Mouse (Mus musculus) heart, embryonic 16.5 days (tissue): ENCODE results near the gene Ostn. TPM values are rescaled to one million over a fixed set of nuclear protein-coding genes. Genes with fewer than 3 reads are reported as not detected.

Experiments
- ATAC-seq: fragments of 200-750 bp; cut with Nextera tagmentation; replicated peaks from 2 replicates; pipeline ENCODE4 v1.8.0; 2017; ENCODE audit warnings: moderate number of reproducible peaks; ENCODE audit not compliant: insufficient read depth, low FRiP score; ENCODE audit errors: extremely low read depth
- H3K27ac ChIP-seq: fragments of 300-500 bp; sonication (generic); 2 replicates; pipeline ENCODE4 v1.5.1; 2014; ENCODE audit warnings: mild to moderate bottlenecking, low read length, control low read depth, moderate library complexity
- H3K27me3 ChIP-seq: fragments of 300-500 bp; sonication (generic); 2 replicates; pipeline ENCODE4 v1.6.1; 2014; ENCODE audit warnings: low read length, mixed read lengths; ENCODE audit not compliant: control insufficient read depth, insufficient read depth
- H3K36me3 ChIP-seq: fragments of 300-500 bp; sonication (generic); 2 replicates; pipeline ENCODE4 v1.6.1; 2014; ENCODE audit not compliant: control insufficient read depth, insufficient read depth
- H3K4me1 ChIP-seq: fragments of 300-500 bp; sonication (generic); 2 replicates; pipeline ENCODE4 v1.6.1; 2014; ENCODE audit warnings: low read length, mixed read lengths; ENCODE audit not compliant: control insufficient read depth, insufficient read depth
- H3K4me2 ChIP-seq: fragments of 300-500 bp; sonication (generic); 2 replicates; pipeline ENCODE4 v1.6.1; 2014; ENCODE audit warnings: low read depth, mild to moderate bottlenecking, control low read depth, low read length
- H3K4me3 ChIP-seq: fragments of 300-500 bp; sonication (generic); 2 replicates; pipeline ENCODE4 v1.5.1; 2014; ENCODE audit warnings: mild to moderate bottlenecking, control low read depth, low read length
- H3K9ac ChIP-seq: fragments of 300-500 bp; sonication (generic); 2 replicates; pipeline ENCODE4 v1.6.1; 2014; ENCODE audit warnings: low read length, control low read depth
- H3K9me3 ChIP-seq: fragments of 300-500 bp; sonication (generic); replicated peaks from 2 replicates; pipeline ENCODE4 v1.6.1; 2016; ENCODE audit warnings: low read length; ENCODE audit not compliant: control insufficient read depth
- WGBS: fragments of 180-500 bp; shearing (Covaris S2); extraction: QIAGEN DNeasy Blood & Tissue Kit; methylation state at CpG from one replicate; pipeline ENCODE4 v1.1.7; 2014; 5-methylcytosine and 5-hydroxymethylcytosine counted together
- polyA plus RNA-seq: library from polyadenylated mRNA; unstranded; fragments of >200 nt; fragmentation: Nextera tagmentation; extraction: Ambion mirVana; gene quantifications from 2 replicates; pipeline ENCODE4 v1.2.1, GENCODE M21; 2015

The Ostn gene
- polyA plus RNA-seq, 1 experiment from 2014 or later: not detected

DNA sequence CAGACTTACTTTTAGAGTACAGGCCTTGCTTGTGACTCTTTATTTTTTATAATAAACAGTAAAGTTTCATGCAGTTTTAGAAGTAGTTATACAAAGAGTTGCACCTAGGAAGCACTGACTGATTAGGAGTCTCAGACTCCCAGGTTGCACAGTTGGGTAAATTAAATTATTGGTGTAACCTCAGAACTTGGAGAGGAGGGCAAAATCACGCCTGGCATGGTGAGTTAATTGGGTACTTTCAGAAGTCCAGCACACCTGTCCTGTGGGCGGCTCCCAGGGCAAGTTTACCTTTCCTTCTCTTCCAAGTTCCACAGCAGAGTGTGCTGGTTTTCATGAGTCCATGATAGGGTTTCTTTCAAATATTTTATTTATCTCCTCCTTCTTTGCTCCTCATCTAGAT lies 84.6 kb downstream of the Ostn start:
- H3K36me3 ChIP-seq: peaks cover 2% of the 10 kb centered on the region; the same call in 1 of the 2 replicates
- ATAC-seq: no peak
- no peaks in the 10 kb centered on the region for H3K27me3 ChIP-seq
- no peak overlapping the region for H3K4me3 ChIP-seq
- 80% methylated on average over 2 of the region's 2 CpGs for WGBS
- H3K9me3 ChIP-seq: peaks cover 6% of the 10 kb centered on the region; the same call in 1 of the 2 replicates
- H3K4me2 ChIP-seq: no peak overlapping the region
- H3K4me1 ChIP-seq: peaks cover 20% of the 10 kb centered on the region
- H3K9ac ChIP-seq: no peak overlapping the region
- no peak overlapping the region for H3K27ac ChIP-seq

DNA sequence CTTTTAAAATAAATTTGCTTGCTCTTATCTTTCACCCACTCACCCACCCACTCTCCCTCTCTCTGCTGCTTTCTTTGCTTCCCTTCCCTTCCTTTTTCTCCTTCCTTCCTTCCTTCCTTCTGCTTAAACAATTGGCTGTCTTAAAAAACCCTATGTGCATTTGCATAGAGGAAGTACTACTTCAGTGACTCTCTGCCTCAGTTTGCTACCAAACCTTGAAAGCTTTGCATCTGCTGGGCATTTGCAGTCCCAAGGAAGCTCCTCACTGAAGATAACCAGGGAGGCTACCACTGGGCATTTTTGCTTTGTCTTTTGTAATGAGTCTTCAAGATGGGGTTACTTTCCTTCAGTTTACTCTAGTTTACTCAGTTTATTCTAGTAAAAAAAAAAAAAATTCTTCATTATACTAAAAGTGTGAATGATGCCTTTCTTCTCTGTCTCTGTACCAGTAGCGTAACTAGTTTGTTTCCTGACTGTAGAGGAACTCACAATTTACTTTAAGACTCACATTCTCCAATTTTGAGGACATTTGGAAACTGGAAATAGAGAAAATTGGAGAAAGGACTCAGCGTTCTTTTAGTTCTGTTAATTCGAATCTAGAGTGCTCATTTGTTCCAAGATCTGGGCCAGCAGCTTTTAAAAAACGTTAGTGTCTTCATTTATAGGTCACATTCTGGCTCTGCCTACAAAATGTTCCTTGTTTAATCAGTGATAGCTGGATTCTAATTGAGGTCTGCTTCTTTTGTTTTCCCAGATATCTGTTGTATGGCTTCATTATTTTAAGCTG lies 88.2 kb downstream of the Ostn start:
- H3K4me1 ChIP-seq: peaks cover 4% of the 10 kb centered on the region
- H3K4me3 ChIP-seq: no peak overlapping the region
- 87% methylated on average over 4 of the region's 4 CpGs for WGBS
- no peak overlapping the region for H3K4me2 ChIP-seq
- H3K36me3 ChIP-seq: peaks cover 2% of the 10 kb centered on the region; the same call in 1 of the 2 replicates
- no peak overlapping the region for H3K9ac ChIP-seq
- H3K27ac ChIP-seq: no peak overlapping the region
- no peaks in the 10 kb centered on the region for H3K27me3 ChIP-seq
- no peak for ATAC-seq
- peaks cover 6% of the 10 kb centered on the region; the same call in 1 of the 2 replicates for H3K9me3 ChIP-seq

DNA sequence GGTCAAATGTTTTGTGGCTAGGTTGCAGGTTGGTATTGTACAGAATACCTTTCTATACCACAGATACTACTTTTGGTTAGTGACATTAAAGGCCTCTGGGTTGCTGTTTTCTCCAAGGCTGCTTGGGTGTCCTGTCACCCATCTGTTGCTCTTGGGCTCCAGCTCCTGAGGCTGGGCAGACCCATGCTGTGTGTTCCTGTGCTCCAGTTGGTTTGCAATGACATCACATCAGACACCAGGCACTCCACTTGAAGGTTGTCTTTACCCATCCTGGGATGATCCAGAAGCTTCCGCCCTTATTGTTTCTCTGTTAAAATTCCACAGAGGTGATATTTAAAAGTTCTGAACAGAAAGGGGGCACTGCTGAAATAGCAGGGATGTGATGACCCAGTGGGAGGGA lies 89.7 kb downstream of the Ostn start:
- ATAC-seq: no peak
- Histone ChIP-seq H3K9ac (no peak overlapping the region), H3K27ac (no peak overlapping the region), H3K36me3 (peaks cover 2% of the 10 kb centered on the region; the same call in 1 of the 2 replicates), H3K9me3 (peaks cover 6% of the 10 kb centered on the region; the same call in 1 of the 2 replicates), H3K4me1 (peaks cover 3% of the 10 kb centered on the region; the same call in 1 of the 2 replicates), H3K4me3 (no peak overlapping the region), H3K4me2 (no peak overlapping the region), H3K27me3 (no peaks in the 10 kb centered on the region)
- 97% methylated on average over 1 of the region's 1 CpGs for WGBS

DNA sequence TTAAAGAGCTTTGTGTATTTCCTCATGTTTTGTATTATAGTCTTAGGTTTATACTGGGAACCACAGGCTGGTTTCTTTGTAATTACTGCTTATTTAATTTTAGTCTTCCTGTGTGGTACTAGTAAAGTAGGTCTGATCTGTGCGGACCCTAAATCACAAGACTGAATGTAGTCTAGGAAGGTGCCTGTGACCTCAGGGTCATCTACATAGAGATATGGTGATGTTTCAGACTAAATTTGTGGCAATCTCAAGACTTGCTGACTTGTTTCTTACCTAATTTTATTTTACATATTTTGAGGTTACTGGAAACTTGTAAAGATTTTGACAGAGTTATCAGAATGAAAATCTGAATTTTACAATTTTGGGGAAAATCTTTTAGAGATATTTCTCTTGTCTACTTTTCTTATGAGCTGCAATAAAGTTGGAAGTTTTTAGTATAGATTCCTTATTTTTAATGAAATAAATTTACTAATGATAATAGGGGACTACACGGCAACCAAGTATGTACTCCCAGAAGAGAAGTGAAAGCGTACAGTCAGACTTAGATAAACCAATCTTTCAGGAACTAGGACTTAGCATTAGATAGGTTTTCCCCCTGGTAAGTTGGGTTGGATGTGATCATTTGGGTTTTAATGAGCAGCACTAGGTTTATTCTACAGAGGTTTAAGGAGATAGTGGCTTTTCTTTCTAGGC lies 91.9 kb downstream of the Ostn start:
- Histone ChIP-seq H3K4me1 (peaks cover 3% of the 10 kb centered on the region; the same call in 1 of the 2 replicates), H3K9ac (no peak overlapping the region), H3K9me3 (peaks cover 6% of the 10 kb centered on the region; the same call in 1 of the 2 replicates), H3K4me3 (no peak overlapping the region), H3K27ac (no peak overlapping the region), H3K27me3 (no peaks in the 10 kb centered on the region), H3K36me3 (peaks cover 2% of the 10 kb centered on the region; the same call in 1 of the 2 replicates), H3K4me2 (no peak overlapping the region)
- no peak for ATAC-seq
- WGBS: 90% methylated on average over 3 of the region's 3 CpGs

DNA sequence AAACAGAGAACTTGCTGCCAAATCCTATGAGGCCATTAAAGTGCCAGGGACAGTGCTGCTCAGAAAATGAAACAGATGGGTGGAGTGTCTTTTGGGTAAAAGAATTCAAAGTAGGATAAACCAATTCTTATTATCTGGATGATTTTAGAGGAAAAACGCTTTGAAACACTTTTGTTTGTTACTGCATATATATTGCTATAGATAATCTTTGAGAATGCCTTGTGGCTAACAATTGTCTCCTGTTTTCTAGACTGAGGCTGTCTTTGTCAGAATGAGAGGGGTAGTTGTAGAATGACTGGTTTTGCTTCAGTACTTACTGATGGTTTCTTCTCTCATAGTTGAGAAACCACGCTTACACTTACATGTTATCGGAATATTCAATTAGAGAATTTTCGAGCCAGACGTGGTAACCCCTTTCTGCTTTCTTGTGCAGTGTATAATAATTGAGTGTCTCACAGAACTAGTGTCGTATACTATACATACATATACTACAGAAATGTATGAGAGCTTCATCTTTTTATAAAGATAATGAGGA lies 92.5 kb downstream of the Ostn start:
- 90% methylated on average over 6 of the region's 6 CpGs for WGBS

More for the DNA sequence above, 92.5 kb downstream of the Ostn start:
- Histone ChIP-seq H3K4me3 (no peak overlapping the region), H3K27ac (no peak overlapping the region), H3K9ac (no peak overlapping the region), H3K27me3 (no peaks in the 10 kb centered on the region), H3K9me3 (peaks cover 6% of the 10 kb centered on the region; the same call in 1 of the 2 replicates), H3K4me1 (peaks cover 3% of the 10 kb centered on the region; the same call in 1 of the 2 replicates), H3K4me2 (no peak overlapping the region), H3K36me3 (peaks cover 2% of the 10 kb centered on the region; the same call in 1 of the 2 replicates)
- ATAC-seq: no peak

Other genes with a start within 250 kb of the Ostn start
- gene Uts2b, start 62.8 kb downstream of the Ostn start, polyA plus RNA-seq: 8.7 and 28.7 TPM in 2 replicates
- 25.0 and 31.1 TPM in 2 replicates for gene Ccdc50, start 81.4 kb downstream of the Ostn start, polyA plus RNA-seq